Mouse (Mus musculus): ENCODE results near the gene Sdk2.

DNA sequence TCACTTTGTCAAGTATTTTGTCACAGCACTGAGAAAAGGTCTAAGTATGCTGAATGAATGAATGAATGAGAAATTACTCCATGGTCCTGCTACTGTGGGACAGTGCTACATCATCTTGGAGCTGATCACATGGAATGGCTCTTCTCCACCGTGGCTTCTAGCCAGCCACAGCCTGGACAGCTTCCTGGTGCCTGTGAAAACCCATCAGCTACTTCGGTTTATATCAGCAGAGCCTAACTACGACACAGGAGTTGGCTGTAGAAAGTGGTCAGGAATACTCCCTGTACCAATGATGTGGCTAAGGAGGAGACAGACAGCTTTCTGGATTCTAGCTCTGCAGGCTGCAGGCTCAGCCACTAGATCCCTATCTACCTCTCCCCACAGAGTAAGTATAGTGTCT lies 63.7 kb downstream of the Sdk2 start:
- TF ChIP-seq CTCF (conservative IDR thresholded peaks at IDR 0.05 in 1 of 2, IDR thresholded peaks at IDR 0.05 in 1 of 2; ENCODE audit: low read depth in 2 of 2, low read length in 2 of 2): no peak
- no peak for TF ChIP-seq CHD2 (IDR thresholded peaks at IDR 0.05; ENCODE audit: low read length)

Data from CH12.LX (cell line).